Mouse (Mus musculus): ENCODE measurements around the gene Ppil6. TPM values are rescaled to one million over a fixed set of nuclear protein-coding genes. Genes with fewer than 3 reads are reported as not detected.

Gene Ppil6
- total RNA-seq (2021), result 1 to 10 TPM; 6.5 to 9.3 TPM

DNA sequence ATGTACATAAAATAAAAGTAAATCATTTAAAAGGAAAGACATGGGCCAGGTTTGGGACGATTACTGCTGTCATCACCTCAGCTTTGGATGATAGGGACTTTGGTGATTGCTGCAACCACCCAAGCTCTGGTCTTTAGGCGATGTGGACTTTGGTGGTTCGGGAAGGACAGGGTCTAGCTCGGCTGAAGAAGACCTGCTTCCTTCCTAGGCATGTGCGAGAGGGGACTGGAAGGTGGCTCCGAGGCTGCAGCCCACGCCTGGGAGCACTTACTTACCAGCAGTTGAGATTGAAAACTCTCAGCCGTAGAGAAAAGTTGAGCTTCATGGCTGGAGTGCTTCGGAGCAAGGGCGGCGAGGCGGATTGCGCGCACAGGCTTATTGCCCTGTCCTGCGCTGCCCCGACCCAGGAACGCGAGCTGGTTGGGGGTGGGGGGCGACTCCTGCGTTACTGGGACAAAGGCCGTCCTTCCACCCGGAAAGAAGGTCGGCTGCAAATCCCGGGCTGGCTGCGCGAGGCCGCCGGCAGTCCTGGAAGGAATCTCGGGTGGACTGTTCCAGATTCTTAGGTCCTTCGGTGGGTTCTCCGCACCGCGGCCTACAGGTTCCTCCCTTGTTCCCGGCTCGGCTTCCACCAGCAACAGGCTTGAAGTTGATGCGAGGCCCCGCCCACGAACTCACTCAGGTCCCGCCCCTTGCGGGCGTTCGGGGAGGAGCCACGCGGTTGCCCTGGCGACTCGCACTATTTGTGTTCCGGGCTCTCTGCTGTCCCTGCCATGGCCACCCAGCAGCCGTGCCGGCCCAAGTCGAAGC, at the start of gene Ppil6, which contains the start of gene Smpd2:
Gene Ppil6 (plus strand): TSS at position 732 of the 810 bp plus-strand sequence.
Gene Smpd2 (minus strand): TSS at position 662 of the 810 bp plus-strand sequence.
- intact Hi-C loops (cut with DNase I), result no loop called here
- DNase-seq (ENCODE audit: low spot score in 2 of 2), result peak; percentile 90

DNA sequence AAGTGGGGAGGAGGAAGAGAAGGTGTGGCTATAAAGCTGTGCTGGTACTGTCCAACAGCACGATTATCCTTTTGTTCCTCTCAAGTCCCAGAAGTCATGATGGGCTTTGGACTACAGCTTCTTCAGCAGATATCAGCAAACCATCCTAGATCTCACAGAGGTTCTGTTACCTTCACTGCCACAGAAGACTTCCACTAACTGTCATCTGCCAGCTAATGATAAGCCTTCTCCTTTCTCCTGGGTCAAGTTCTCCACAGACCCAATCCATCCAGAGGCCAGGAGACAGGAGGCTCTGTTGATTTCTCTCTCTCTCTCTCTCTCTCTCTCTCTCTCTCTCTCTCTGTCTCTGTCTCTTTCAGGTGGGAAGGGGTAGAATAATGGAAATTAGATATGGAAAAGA, 42.0 kb upstream of the Ppil6 start:
- intact Hi-C loops (cut with DNase I), result no loop called here
- DNase-seq (ENCODE audit: low spot score in 2 of 2), result no peak

DNA sequence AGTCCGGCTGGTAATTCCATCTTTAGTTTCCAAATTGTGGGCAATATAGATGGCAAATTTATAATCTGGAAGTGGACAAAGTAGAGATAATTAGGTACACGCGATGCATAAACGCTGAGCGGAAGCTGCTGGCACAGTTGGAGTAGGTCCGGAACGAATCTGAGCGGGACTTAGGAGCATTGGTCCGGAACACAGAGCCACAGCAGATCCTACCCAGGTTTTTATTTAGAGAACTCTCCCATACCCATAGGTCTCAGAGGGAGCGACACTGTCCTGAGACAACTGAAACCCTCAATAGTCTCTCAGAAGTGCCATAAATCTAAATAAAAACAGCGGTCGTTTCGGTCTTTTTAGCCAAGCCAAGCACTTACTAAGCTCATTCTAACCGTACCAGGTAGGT, 40.6 kb upstream of the Ppil6 start:
- peak in 1 of 2 experiments; percentile 22 for DNase-seq (ENCODE audit: low spot score in 2 of 2)
- intact Hi-C loops (cut with DNase I), result loop anchor here (10.0 kb wide), 1 partner anchor 55 kb away; no protein-coding TSS in a partner anchor

DNA sequence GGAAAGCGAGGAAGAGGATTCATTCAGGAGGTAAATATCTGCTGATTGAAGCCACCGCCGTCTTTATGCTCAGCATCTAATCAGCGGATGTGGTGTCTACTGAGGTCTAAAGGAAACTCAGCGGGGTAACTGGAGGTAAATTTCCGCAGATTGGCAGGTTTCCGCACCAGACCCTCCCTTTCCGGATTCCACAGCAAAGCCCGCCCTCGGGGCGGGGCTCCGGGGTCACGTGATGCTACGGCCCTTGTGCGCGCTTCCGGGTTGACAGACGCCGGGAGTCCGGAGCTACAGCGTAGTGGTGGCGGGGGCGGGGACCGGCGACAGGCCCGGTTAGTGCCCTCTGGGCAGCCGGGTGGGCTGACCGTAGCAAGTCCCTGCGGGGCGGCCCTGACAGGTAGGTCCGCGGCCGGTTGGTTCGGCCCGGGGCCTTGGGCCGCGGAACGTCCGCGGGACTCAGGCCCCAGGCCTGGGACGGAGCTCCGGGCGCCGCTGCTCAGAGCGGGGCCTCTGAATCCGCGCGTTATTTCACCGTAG, 40.0 kb upstream of the Ppil6 start, which contains the start of gene Zbtb24:
Gene Zbtb24 (plus strand): TSS at position 247 of the 534 bp plus-strand sequence.
- intact Hi-C loops (cut with DNase I), result loop anchor here (10.0 kb wide), 1 partner anchor 55 kb away; no protein-coding TSS in a partner anchor
- peak; percentile 93 for DNase-seq (ENCODE audit: low spot score in 2 of 2)

DNA sequence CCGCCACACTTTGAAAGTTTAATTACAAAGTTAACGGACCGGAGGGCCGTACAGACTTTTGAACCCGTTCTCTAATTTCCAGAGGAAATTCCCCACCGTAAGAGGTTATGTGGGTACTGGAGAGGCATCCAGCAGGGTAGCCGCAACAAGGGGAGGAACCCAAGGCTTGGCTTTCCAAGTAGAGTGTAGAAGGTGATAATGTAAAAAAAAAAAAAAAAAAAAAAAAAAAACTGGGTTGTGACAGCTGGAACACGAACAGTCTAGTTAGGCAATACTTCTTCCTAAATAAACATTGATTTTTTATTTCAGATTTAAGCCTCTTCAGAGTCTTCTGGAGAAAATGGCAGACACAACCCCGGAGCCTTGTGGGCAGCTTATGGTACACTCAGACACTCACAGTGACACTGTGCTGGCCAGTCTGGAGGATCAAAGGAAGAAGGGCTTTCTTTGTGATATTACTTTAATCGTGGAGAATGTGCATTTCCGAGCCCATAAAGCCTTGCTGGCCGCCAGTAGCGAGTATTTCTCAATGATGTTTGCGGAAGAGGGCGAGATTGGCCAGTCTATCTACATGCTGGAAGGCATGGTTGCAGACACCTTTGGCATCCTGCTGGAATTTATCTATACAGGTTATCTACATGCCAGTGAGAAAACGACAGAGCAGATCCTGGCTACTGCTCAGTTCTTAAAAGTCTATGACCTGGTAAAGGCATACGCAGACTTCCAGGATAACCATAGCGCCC, 39.3 kb upstream of the Ppil6 start:
- intact Hi-C loops (cut with DNase I), result loop anchor here (10.0 kb wide), 1 partner anchor 54 kb away; no protein-coding TSS in a partner anchor

DNA sequence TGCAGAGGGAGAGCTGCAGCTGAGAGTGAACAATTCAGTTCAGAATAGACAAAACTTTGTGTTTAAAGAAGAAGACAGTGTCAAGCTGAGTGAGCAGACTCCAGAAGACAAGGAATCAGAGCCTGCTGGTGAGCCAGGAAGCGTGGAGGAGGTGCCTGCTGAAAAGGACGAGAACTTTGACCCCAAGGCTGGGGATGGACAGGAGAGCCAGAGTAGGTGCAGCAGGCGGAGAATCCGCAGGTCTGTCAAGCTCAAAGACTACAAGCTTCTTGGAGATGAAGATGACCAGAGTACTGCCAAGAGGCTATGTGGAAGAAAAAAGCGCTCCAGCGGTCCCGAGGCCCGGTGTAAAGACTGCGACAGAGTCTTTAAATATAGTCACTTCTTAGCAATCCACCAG, 38.6 kb upstream of the Ppil6 start:
- intact Hi-C loops (cut with DNase I), result loop anchor here (10.0 kb wide), 1 partner anchor 53 kb away; no protein-coding TSS in a partner anchor

More for the DNA sequence above, 39.3 kb upstream of the Ppil6 start:
- no peak for DNase-seq (ENCODE audit: low spot score in 2 of 2)

DNA sequence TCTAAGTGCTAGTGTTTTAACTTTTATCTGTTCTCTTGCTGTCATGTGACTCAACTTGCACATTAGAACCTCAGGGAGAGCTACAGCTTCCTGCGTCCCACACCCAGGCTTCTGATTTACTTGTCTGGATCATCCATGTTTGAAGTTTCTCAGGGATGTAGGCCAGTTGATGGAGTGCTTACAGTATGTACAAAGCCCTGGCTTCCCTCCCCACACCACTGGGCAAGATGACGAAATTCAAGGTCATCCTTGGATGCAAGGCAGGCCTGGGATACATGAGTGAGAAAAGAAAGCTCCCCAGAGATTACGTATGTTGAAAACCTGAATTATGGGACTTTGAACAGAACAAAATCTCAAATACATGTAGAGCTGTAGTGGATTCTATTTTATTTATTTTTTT, 37.4 kb upstream of the Ppil6 start:
- intact Hi-C loops (cut with DNase I), result loop anchor here (10.0 kb wide), 1 partner anchor 52 kb away; no protein-coding TSS in a partner anchor
- no peak for DNase-seq (ENCODE audit: low spot score in 2 of 2)

More for the DNA sequence above, 38.6 kb upstream of the Ppil6 start:
- no peak for DNase-seq (ENCODE audit: low spot score in 2 of 2)

DNA sequence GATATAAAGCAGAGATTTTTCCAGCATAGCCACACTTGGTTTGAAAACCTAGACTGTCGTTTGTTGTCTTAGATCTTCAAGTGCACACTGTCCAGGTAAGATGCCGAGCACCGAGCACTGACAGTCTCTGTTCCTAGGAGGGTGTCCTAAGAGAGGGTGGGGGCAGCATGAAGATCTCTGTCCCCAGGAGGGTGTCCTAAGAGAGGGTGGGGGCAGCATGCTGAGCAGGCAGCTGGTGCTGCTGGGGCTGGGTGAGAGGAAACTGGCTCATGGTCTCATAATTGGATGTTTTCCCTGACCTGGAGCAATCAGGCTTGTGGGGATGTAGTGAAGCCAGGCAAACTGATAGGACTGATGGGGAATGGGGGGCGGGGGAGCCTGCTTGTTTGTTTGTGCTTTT, 30.2 kb upstream of the Ppil6 start:
- DNase-seq (ENCODE audit: low spot score in 2 of 2), result no peak
- intact Hi-C loops (cut with DNase I), result loop anchor here (10.0 kb wide), 1 partner anchor 45 kb away; no protein-coding TSS in a partner anchor

DNA sequence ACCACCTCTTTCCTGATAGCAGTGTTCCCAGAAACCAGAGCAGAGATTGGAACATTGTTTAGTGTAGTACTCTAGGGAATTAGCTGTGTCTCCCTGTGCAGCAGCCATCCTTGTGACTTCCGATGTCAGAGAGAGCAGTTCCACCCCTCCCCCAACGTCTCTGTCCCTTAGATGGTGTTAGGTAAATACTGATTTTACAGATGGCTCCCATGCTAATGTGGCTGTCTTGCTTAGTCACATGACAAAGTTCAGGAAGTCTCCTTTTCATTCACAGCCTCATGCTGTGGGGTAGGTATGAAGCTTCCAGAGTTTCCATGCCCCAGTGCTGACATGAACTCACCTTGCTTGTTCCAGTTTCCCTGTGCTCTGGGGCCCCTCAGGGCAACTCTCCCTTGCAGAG, 29.7 kb upstream of the Ppil6 start:
- no peak for DNase-seq (ENCODE audit: low spot score in 2 of 2)
- intact Hi-C loops (cut with DNase I), result no loop called here

DNA sequence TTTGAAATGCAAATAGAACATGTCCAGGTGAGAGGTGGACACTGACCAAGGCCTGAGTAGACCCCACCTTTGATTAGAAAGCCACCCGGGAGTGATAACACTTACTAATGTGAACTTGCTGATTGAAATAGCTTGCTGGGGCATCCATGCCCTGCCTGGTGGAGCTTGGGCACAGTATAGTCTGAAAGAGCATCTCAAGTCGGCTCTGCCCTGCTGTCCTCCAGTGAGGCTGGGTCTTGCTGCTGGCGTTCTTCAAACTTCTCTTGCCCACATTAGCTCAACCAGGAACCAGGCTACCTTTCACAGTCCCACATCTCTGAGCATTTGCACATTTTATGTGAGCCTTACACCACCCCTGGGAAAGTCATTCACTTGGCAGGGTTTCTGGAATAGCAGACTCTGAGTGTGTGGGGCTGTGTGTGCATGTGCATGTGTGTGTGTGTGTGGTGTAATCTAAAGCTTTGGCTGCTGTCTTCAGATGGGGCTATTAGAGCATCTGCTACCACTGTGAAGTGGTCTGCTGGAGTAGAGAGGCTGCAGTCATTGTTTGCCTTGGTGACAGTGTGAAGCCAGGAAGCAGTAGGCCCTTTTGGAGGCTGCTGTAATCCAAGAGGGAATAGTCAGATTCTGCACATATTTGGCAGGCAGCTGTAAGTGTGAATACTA, 29.0 kb upstream of the Ppil6 start:
- DNase-seq (ENCODE audit: low spot score in 2 of 2), result no peak
- intact Hi-C loops (cut with DNase I), result no loop called here

DNA sequence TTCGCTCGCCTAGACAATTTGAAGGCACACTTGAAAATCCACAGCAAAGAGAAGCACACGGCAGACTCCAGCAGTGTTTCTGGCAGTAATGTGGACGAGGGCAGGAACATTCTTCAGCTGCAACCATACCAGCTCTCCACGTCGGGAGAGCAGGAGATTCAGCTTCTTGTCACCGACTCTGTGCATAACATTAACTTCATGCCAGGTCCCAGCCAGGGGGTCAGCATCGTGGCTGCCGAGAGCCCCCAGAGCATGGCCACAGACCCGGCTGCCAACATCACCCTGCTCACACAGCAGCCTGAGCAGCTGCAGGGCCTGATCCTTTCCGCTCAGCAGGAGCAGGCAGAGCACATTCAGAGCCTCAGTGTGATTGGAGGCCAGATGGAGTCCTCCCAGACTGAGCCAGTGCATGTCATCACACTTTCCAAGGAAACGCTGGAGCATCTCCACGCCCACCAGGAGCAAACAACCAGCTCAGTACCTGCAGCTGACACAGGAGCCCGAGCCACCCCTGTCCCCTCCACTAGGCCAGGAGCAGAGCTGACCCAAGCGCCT, 25.8 kb upstream of the Ppil6 start:
- intact Hi-C loops (cut with DNase I), result no loop called here
- DNase-seq (ENCODE audit: low spot score in 2 of 2), result no peak

DNA sequence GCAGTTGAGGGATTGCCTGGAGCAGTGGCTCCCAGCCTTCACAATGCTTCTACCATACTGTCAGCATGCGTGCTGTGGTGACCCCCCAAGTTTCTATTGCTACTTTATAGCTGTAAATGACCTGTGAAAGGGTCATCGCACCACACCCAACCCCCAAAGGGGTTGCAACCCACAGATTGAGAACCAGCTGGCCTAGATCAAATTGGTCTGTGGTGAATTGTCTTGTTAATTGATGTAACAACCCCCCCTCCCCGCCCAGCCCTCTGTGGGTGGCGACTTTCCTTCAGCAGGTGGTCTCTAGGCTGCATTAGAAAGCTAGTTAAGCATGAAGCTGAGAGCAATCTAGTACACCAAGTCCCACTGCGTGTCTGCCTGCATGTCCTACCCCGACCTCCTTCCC, 22.9 kb upstream of the Ppil6 start:
- no peak for DNase-seq (ENCODE audit: low spot score in 2 of 2)
- intact Hi-C loops (cut with DNase I), result no loop called here

DNA sequence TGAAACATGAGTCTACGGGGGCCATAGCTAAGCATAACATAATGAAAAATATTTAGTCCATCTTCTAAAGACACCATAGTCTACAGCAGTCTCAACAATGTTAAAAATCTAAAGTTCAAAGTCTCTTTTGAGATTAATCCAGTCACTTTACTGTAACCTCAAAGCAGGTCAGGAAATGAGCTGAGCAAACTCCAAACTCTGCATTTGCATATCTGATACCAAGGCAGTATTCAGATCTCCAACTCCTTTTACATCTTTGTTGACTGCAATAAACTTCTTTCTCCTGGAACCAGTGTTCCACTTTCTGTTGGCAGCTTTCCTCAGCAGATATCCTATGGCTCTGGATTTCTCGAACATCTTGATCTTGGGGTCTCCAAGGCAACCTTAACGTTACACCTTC, 19.5 kb upstream of the Ppil6 start:
- intact Hi-C loops (cut with DNase I), result no loop called here
- no peak for DNase-seq (ENCODE audit: low spot score in 2 of 2)

DNA sequence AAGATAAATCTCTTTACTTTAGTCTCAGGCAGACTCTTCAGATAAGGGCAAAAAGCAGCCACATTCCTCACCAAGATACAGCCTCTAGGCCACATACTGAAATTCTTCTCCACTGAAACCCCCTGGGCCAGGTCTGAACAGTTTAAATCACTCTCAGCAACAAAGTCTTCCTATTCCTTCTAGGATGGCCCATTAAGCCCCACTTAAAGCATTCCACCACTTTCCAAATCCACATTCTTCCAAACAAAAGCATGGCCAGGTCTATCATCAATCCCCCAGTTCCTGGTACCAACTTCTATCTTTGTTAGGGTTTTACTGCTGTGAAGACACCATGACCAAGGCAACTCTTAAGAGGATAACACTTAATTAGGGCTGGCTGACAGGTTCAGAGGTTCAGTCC, 17.7 kb upstream of the Ppil6 start:
- DNase-seq (ENCODE audit: low spot score in 2 of 2), result no peak
- intact Hi-C loops (cut with DNase I), result no loop called here

DNA sequence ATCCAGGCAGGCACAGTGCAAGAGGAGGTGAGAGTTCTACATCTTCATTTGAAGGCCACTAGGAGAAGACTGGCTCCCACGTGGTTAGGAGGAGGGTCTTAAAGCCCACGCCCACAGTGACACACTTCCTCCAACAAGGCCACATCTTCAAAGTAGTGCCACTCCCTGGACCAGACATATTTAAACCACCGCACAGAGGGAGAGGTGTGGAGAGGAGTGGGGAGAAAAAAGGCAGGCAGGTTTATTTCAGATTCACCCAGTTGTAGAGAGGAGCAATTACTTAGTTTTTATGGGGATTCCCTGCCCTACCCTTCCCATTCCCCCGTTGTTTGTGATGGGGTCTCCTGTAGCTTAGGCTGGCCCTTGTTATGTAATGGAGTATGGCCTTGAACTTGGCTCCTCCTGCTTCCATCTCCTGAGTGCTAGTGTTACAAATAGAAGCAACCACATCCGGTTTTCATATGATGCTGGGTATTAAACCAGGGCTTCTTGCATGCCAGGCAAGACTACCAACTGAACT, 17.2 kb upstream of the Ppil6 start:
- intact Hi-C loops (cut with DNase I), result no loop called here

DNA sequence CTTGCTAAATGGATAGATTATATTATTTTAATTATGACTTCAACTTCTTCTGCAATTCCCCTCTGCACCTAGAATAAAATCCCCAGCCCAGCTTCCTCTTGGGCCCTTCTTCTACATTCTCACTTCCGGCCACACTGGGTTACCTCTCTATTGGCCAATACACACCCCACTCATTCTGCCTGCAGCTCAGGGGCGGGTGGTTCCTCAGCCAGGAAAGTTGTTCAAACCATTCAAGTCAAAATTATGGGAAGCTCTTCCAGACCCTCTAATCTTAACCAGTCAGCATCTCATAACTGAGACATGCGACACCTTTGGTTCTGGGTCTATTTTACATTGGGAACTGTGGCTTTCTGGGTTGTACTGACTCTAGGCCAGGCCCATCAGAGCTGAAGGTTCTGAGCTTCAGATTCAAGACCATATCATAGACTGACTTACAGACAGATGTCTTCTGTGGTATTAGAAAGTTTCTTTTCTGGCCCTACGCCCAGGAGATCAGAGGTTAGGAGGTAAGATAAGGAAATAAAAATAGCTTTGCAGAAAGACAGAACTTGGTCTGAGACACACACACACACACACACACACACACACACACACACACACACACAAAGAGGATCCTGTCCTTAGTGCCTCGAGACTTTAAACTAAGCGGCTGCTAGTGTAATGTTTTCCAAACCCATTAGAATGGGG, 16.3 kb upstream of the Ppil6 start:
- no peak for DNase-seq (ENCODE audit: low spot score in 2 of 2)

More for the DNA sequence above, 17.2 kb upstream of the Ppil6 start:
- no peak for DNase-seq (ENCODE audit: low spot score in 2 of 2)

DNA sequence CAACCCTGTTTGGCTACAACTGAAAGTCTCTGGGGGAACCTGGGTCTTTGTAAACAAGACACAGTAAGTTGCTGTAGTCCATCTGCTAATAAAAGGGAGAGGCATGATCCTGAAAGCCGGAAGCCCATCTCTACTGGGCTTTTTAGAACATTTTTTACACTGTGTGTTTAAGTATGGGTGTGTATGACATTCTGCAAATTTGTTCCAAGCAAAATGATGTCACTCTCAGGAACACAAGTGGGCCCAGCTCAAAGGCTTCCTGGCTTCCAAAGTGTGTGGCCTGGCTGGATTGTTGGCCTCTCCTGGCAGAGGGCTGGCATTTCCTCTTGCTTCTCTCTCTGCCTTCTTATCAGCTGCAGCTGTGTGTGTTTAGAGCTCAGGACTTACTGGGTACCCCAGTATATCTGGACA, 15.3 kb upstream of the Ppil6 start:
- intact Hi-C loops (cut with DNase I), result no loop called here
- DNase-seq (ENCODE audit: low spot score in 2 of 2), result no peak

More for the DNA sequence above, 16.3 kb upstream of the Ppil6 start:
- intact Hi-C loops (cut with DNase I), result no loop called here
